Mouse (Mus musculus): ENCODE results near the gene Rbmy. TPM values are rescaled to one million over a fixed set of nuclear protein-coding genes. Genes with fewer than 3 reads are reported as not detected.
"Not testable (repeated sequence)": the region's sequence is repeated elsewhere in the genome, so short reads cannot be mapped to it uniquely, and the experiment has no call there.

Gene Rbmy
- total RNA-seq (2012; rRNA removed) (not detected in 2 replicates), polyA plus RNA-seq (2012; ENCODE audit: insufficient read depth in 1 of 2, insufficient read length in 2 of 2, low read depth in 1 of 2, low replicate concordance in 2 of 2, missing spikeins in 1 of 2) (not detected)

DNA sequence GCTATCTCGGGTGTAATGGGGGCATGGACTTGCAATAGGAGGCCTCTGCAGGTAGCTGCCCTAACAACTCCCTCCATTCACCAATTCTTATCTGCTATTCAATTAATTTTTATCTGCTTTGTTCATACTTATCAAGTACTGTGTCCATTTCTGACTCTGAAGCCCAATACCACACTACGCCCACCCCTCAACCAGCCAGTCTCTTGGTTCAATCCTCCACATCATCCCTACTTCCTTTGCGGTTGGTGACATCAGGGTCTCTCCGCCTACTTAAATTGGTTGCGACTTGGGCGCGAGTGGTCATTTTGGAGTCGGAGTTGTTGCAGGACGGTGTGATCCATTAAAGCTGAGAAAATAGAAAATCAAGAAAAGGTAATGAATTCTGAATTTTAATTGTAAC lies at the start of gene Rbmy, which contains the start of gene Gm10256:
Rbmy (plus strand) TSS at position 301 of the 400 bp plus-strand sequence.
Gm10256 (plus strand) TSS at position 320 of the 400 bp plus-strand sequence.
- H3K79me2 ChIP-seq (ENCODE audit: control insufficient read depth, insufficient read depth, low read length, poor library complexity); H3K4me1 ChIP-seq (ENCODE audit: control insufficient read depth in 1 of 2, insufficient read depth in 2 of 2, low read length in 2 of 2); H3K27me3 ChIP-seq (ENCODE audit: control insufficient read depth in 1 of 2, insufficient read depth in 2 of 2, low read length in 2 of 2); H3K9ac ChIP-seq (ENCODE audit: control insufficient read depth, low read depth, low read length, poor library complexity, severe bottlenecking); H3K9me3 ChIP-seq (replicated peaks; ENCODE audit: insufficient read depth, low read length); H3K36me3 ChIP-seq (ENCODE audit: control insufficient read depth in 1 of 2, insufficient read depth in 2 of 2, low read length in 2 of 2); DNase-seq (ENCODE audit: low read depth, low spot score); H3K4me3 ChIP-seq (ENCODE audit: control insufficient read depth in 1 of 2, insufficient read depth in 1 of 2, low read depth in 2 of 2, low read length in 2 of 2); H3K27ac ChIP-seq (ENCODE audit: control insufficient read depth, low read depth, low read length): not testable (repeated sequence)

DNA sequence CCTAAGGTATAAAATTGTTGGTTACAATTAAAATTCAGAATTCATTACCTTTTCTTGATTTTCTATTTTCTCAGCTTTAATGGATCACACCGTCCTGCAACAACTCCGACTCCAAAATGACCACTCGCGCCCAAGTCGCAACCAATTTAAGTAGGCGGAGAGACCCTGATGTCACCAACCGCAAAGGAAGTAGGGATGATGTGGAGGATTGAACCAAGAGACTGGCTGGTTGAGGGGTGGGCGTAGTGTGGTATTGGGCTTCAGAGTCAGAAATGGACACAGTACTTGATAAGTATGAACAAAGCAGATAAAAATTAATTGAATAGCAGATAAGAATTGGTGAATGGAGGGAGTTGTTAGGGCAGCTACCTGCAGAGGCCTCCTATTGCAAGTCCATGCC lies 34.4 kb upstream of the Rbmy start, which contains the start of gene Gm4064:
Gm4064 (minus strand) TSS at position 101 of the 400 bp plus-strand sequence.
- not testable (repeated sequence) for H3K36me3 ChIP-seq (ENCODE audit: control insufficient read depth in 1 of 2, insufficient read depth in 2 of 2, low read length in 2 of 2); H3K79me2 ChIP-seq (ENCODE audit: control insufficient read depth, insufficient read depth, low read length, poor library complexity); H3K27ac ChIP-seq (ENCODE audit: control insufficient read depth, low read depth, low read length); H3K9me3 ChIP-seq (replicated peaks; ENCODE audit: insufficient read depth, low read length); H3K4me3 ChIP-seq (ENCODE audit: control insufficient read depth in 1 of 2, insufficient read depth in 1 of 2, low read depth in 2 of 2, low read length in 2 of 2); H3K4me1 ChIP-seq (ENCODE audit: control insufficient read depth in 1 of 2, insufficient read depth in 2 of 2, low read length in 2 of 2); DNase-seq (ENCODE audit: low read depth, low spot score); H3K9ac ChIP-seq (ENCODE audit: control insufficient read depth, low read depth, low read length, poor library complexity, severe bottlenecking); H3K27me3 ChIP-seq (ENCODE audit: control insufficient read depth in 1 of 2, insufficient read depth in 2 of 2, low read length in 2 of 2)

Other genes with a start within 250 kb of the Rbmy start
- gene H2al2c, start 231.6 kb upstream of the Rbmy start, total RNA-seq (2012; rRNA removed) = not detected in 2 replicates
- gene H2al2c, start 231.6 kb upstream of the Rbmy start, polyA plus RNA-seq (2012; ENCODE audit: insufficient read depth in 1 of 2, insufficient read length in 2 of 2, low read depth in 1 of 2, low replicate concordance in 2 of 2, missing spikeins in 1 of 2) = not detected
- gene Sry, start 167.0 kb upstream of the Rbmy start, total RNA-seq (2012; rRNA removed) = not detected in 2 replicates
- gene Sry, start 167.0 kb upstream of the Rbmy start, polyA plus RNA-seq (2012; ENCODE audit: insufficient read depth in 1 of 2, insufficient read length in 2 of 2, low read depth in 1 of 2, low replicate concordance in 2 of 2, missing spikeins in 1 of 2) = not detected
- gene H2al2b, start 110.0 kb upstream of the Rbmy start, total RNA-seq (2012; rRNA removed) = not detected in 2 replicates
- gene H2al2b, start 110.0 kb upstream of the Rbmy start, polyA plus RNA-seq (2012; ENCODE audit: insufficient read depth in 1 of 2, insufficient read length in 2 of 2, low read depth in 1 of 2, low replicate concordance in 2 of 2, missing spikeins in 1 of 2) = not detected
- gene Gm4064, start 34.5 kb upstream of the Rbmy start, total RNA-seq (2012; rRNA removed) = not detected in 2 replicates
- gene Gm4064, start 34.5 kb upstream of the Rbmy start, polyA plus RNA-seq (2012; ENCODE audit: insufficient read depth in 1 of 2, insufficient read length in 2 of 2, low read depth in 1 of 2, low replicate concordance in 2 of 2, missing spikeins in 1 of 2) = not detected
- gene Gm10256, start within 50 bp of the Rbmy start, total RNA-seq (2012; rRNA removed) = not detected in 2 replicates
- not detected for gene Gm10256, start within 50 bp of the Rbmy start, polyA plus RNA-seq (2012; ENCODE audit: insufficient read depth in 1 of 2, insufficient read length in 2 of 2, low read depth in 1 of 2, low replicate concordance in 2 of 2, missing spikeins in 1 of 2)
- gene Gm10352, start 70.3 kb downstream of the Rbmy start, total RNA-seq (2012; rRNA removed) = not detected in 2 replicates
- gene Gm10352, start 70.3 kb downstream of the Rbmy start, polyA plus RNA-seq (2012; ENCODE audit: insufficient read depth in 1 of 2, insufficient read length in 2 of 2, low read depth in 1 of 2, low replicate concordance in 2 of 2, missing spikeins in 1 of 2) = not detected
- gene Gm29289, start 101.9 kb downstream of the Rbmy start, total RNA-seq (2012; rRNA removed) = not detected in 2 replicates
- gene Gm29289, start 101.9 kb downstream of the Rbmy start, polyA plus RNA-seq (2012; ENCODE audit: insufficient read depth in 1 of 2, insufficient read length in 2 of 2, low read depth in 1 of 2, low replicate concordance in 2 of 2, missing spikeins in 1 of 2) = not detected